ENCODE assay signal across 1 mouse cellular context in the genomic region with DNA sequence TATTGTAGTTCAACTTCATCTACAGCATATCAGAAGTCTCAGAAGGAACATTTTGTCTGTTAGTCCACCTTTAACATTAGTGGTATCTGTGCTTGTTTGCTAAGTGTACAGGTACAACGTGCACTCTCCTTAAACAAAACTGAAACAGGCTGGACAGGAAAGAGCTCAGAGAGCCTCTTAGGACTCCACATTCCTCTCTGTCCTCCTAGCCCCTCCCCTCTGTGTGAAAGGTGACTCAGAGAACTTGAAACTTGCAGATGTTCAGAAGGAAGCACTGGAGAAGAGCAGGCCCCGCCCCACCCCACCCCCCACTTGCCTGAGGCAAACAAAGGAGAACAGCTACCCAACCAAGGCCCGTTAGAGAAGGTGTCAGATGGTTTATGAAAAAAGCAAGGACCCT.
TF ChIP-seq lines count a peak whose summit lies in the region.

No protein-coding gene starts in this region.

TF ChIP-seq in CH12.LX, 34 proteins besides CTCF, POLR2A, EP300 and RAD21:
- TF ChIP-seq MYC (IDR thresholded peaks at IDR 0.05; ENCODE audit: low read depth, low read length) (peak; percentile 78; the same call in 1 of the 2 replicates), ZNF384 (IDR thresholded peaks at IDR 0.05; ENCODE audit: low read depth, low read length) (peak; percentile 35; the same call in 1 of the 2 replicates), USF1 (IDR thresholded peaks at IDR 0.05; ENCODE audit: low read depth, low read length) (no peak), CHD2 (IDR thresholded peaks at IDR 0.05; ENCODE audit: low read length) (peak; percentile 85), MAX (IDR thresholded peaks at IDR 0.05; ENCODE audit: low read length) (peak; percentile 59), SMC3 (IDR thresholded peaks at IDR 0.05; ENCODE audit: low read depth, low read length) (no peak), TCF12 (IDR thresholded peaks at IDR 0.05; ENCODE audit: low read depth, low read length) (peak; percentile 96), KAT2A (IDR thresholded peaks at IDR 0.05; ENCODE audit: insufficient replicate concordance, low read length) (no peak), CHD1 (IDR thresholded peaks at IDR 0.05; ENCODE audit: low read depth, low read length) (no peak; the same call in 1 of the 2 replicates), MAFK (IDR thresholded peaks at IDR 0.05; ENCODE audit: insufficient replicate concordance, low read length) (no peak), NRF1 (IDR thresholded peaks at IDR 0.05; ENCODE audit: low read depth, low read length) (no peak), HCFC1 (IDR thresholded peaks at IDR 0.05; ENCODE audit: low read depth, low read length) (peak; percentile 54), E2F4 (IDR thresholded peaks at IDR 0.05; ENCODE audit: insufficient replicate concordance, low read depth, low read length) (no peak), ZMIZ1 (IDR thresholded peaks at IDR 0.05; ENCODE audit: low read depth, low read length) (no peak), GABPA (IDR thresholded peaks at IDR 0.05; ENCODE audit: insufficient replicate concordance, low read depth, low read length) (no peak), UBTF (IDR thresholded peaks at IDR 0.05; ENCODE audit: low read depth, low read length) (no peak), IRF4 (IDR thresholded peaks at IDR 0.05; ENCODE audit: low read depth, low read length) (peak; percentile 93), JUND (conservative IDR thresholded peaks at IDR 0.05; ENCODE audit: low read depth, low read length) (no peak), USF2 (conservative IDR thresholded peaks at IDR 0.05; ENCODE audit: low read depth, low read length) (no peak), PAX5 (IDR thresholded peaks at IDR 0.05; ENCODE audit: low read length) (no peak), TBP (conservative IDR thresholded peaks at IDR 0.05; ENCODE audit: low read depth, low read length) (0 out of 2 replicates have a peak, but pooled peaks have one; percentile 73), NELFE (IDR thresholded peaks at IDR 0.05; ENCODE audit: low read depth, low read length) (0 out of 2 replicates have a peak, but pooled peaks have one; percentile 56), RCOR1 (conservative IDR thresholded peaks at IDR 0.05; ENCODE audit: low read depth, low read length) (no peak), JUN (IDR thresholded peaks at IDR 0.05; ENCODE audit: insufficient read depth, low read depth, low read length) (peak; percentile 76), MAZ (IDR thresholded peaks at IDR 0.05; ENCODE audit: low read depth, low read length) (peak; percentile 98), ZKSCAN1 (IDR thresholded peaks at IDR 0.05; ENCODE audit: borderline replicate concordance, low read depth, low read length) (no peak), POLR2AphosphoS2 (IDR thresholded peaks at IDR 0.05; ENCODE audit: low read depth, low read length) (no peak), ETS1 (conservative IDR thresholded peaks at IDR 0.05; ENCODE audit: low read depth, low read length) (peak; percentile 93), ZC3H11A (IDR thresholded peaks at IDR 0.05; ENCODE audit: low read depth, low read length) (no peak), MEF2A (IDR thresholded peaks at IDR 0.05; ENCODE audit: borderline replicate concordance, low read depth, low read length) (0 out of 2 replicates have a peak, but pooled peaks have one; percentile 64), MXI1 (IDR thresholded peaks at IDR 0.05; ENCODE audit: low read depth, low read length) (no peak; the same call in 1 of the 2 replicates), ELF1 (IDR thresholded peaks at IDR 0.05; ENCODE audit: low read depth, low read length) (peak; percentile 71), SIN3A (IDR thresholded peaks at IDR 0.05; ENCODE audit: low read length) (no peak), BHLHE40 (IDR thresholded peaks at IDR 0.05; ENCODE audit: low read depth, low read length) (peak; percentile 71)
